Mouse (Mus musculus) thymus, postnatal 10 days (tissue): ENCODE results near the gene Slc15a4.

Experiments used
- DNase-seq, 2 experiments: peaks; one replicate each; pipeline ENCODE4 v3.0.0; 2021; ENCODE audit warnings: low spot score in 2 of 2

Gene Slc15a4

GRCm38 (mm10) chr5:127546585-127546991 lies 86.1 kb downstream of the Slc15a4 start:
- DNase-seq: no peak
